Mouse (Mus musculus): ENCODE results near the gene Pgm2l1.

DNA sequence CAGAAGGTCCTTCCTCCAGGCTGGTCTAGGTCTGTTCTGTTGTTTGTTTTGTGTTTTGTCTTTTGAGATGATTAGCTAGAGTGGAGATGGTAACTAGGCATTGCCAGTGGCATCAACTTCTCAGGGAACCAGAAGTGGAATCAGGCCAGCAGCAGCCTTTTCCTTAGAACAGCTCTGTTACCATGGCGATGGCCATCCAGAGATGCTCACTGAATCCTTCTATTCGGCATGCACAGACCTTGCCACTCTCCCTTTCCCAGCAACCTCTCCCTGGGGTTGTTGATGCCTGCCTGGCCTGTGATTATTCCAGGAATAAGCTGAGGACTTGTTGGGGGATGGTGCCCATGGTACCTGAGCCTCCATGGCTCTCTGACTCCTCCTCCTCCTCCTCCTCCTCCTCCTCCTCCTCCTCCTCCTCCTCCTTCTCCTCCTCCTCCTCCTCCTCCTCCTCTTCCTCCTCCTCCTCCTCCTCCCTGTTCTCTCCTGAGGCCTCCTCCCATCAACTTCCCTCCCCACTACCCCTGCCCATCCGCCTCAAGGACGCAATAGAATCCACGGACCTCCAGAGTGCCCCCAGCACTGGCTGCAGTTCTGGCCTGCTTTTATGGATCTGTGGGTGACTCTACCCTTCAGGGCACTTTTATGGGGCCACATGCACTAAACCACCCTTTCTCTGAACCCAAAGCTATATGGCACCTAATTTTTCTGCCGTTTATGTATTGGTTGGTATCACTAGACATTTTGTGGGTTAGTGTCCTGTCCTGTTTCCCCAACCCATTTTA, 80.9 kb downstream of the Pgm2l1 start:
- TF ChIP-seq POLR2A (IDR thresholded peaks at IDR 0.05; ENCODE audit: borderline replicate concordance, control insufficient read depth, low read depth, low read length): no peak
- no peak for TF ChIP-seq CTCF (IDR thresholded peaks at IDR 0.05; ENCODE audit: control insufficient read depth, insufficient read depth, low read length)
